Mouse (Mus musculus): ENCODE data around the gene Kif3c. TPM values are rescaled to one million over a fixed set of nuclear protein-coding genes. Genes with fewer than 3 reads are reported as not detected.

The Kif3c gene
- polyA plus RNA-seq, 1 experiment from 2014 or later: 66.9 TPM

DNA sequence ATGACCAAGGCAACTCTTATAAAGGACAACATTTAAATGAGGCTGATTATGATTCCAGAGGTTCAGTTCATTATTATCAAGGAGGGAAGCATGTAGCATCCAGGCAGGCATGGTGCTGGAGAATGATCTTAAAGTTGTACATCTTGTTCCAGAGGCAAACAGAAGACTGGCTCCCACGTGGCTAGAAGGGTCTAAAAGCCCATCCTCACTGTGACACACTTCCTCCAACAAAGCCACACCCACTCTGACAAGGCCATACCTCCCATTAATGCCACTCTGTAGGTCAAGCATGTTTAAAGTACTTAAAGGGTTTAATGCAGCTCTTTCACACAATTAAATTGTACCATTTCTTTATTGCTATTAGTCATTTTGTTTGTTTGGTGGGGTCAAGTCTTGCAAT lies 68.8 kb downstream of the Kif3c start:
- Histone ChIP-seq H3K4me3 (ENCODE audit: low read depth, low read length) (no peak overlapping the region), H3K9me3 (ENCODE audit: control insufficient read depth, low read length) (no peaks in the 10 kb centered on the region), H3K27ac (ENCODE audit: low read depth, low read length) (no peak overlapping the region), H3K27me3 (ENCODE audit: control insufficient read depth, insufficient read depth, low read length) (no peaks in the 10 kb centered on the region), H3K4me2 (ENCODE audit: low read depth, low read length) (no peak overlapping the region), H3K9ac (replicated peaks; ENCODE audit: low read depth, low read length) (no peak overlapping the region), H3K4me1 (ENCODE audit: control insufficient read depth, insufficient read depth, low read length) (no peaks in the 10 kb centered on the region), H3K36me3 (ENCODE audit: control insufficient read depth, insufficient read depth, low read length) (no peaks in the 10 kb centered on the region)
- WGBS: 73% methylated on average over 1 of the region's 1 CpGs
- no peak for ATAC-seq (ENCODE audit: low read depth)

DNA sequence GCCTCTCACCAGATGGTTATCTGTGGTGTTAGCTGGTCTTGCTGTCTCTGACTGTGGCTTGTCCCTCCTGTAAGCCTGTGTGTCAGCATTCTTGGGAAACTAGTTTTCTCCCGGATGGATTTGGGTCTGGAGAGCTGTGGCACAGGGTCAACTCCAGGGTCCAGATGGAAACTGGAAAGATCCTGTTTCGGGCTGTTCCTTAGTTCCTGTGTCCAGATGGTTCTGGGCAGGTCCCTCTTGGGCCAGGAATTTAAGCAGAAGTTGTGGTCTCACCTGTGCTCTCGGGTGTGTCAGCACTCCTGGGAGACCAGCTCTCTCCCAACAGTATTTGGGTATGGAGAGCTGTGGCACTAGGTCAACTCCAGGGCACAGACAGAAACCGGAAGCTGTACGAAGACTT lies 71.5 kb downstream of the Kif3c start:
- Histone ChIP-seq H3K4me2 (ENCODE audit: low read depth, low read length) (no peak overlapping the region), H3K36me3 (ENCODE audit: control insufficient read depth, insufficient read depth, low read length) (no peaks in the 10 kb centered on the region), H3K9me3 (ENCODE audit: control insufficient read depth, low read length) (no peaks in the 10 kb centered on the region), H3K4me1 (ENCODE audit: control insufficient read depth, insufficient read depth, low read length) (no peaks in the 10 kb centered on the region), H3K27ac (ENCODE audit: low read depth, low read length) (no peak overlapping the region), H3K27me3 (ENCODE audit: control insufficient read depth, insufficient read depth, low read length) (no peaks in the 10 kb centered on the region), H3K4me3 (ENCODE audit: low read depth, low read length) (no peak overlapping the region), H3K9ac (replicated peaks; ENCODE audit: low read depth, low read length) (no peak overlapping the region)
- no peak for ATAC-seq (ENCODE audit: low read depth)
- WGBS: 94% methylated on average over 5 of the region's 5 CpGs

DNA sequence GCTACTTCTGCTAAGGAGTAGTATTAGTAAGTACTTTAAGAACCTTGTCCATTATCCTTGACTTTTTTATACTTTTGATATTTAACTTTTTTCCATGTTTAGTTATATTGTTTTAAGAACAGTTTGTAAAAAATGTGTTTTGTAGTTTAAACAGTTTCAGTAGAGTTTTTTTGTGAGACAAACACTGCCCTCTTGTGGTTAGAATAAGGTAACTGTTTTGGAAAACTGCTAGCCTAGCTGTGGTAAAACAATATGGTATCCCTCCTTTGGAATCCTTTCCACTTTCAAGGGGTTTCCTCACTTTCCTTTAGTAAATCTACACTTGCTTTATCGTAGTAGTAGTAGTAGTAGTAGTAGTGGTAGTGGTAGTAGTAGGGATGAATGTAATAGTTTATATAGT lies 72.9 kb downstream of the Kif3c start:
- WGBS: 95% methylated on average over 1 of the region's 1 CpGs
- H3K36me3 ChIP-seq (ENCODE audit: control insufficient read depth, insufficient read depth, low read length): no peaks in the 10 kb centered on the region
- no peak overlapping the region for H3K4me2 ChIP-seq (ENCODE audit: low read depth, low read length)
- H3K4me3 ChIP-seq (ENCODE audit: low read depth, low read length): no peak overlapping the region
- no peaks in the 10 kb centered on the region for H3K27me3 ChIP-seq (ENCODE audit: control insufficient read depth, insufficient read depth, low read length)
- H3K9me3 ChIP-seq (ENCODE audit: control insufficient read depth, low read length): no peaks in the 10 kb centered on the region
- no peak overlapping the region for H3K27ac ChIP-seq (ENCODE audit: low read depth, low read length)
- H3K4me1 ChIP-seq (ENCODE audit: control insufficient read depth, insufficient read depth, low read length): no peaks in the 10 kb centered on the region
- H3K9ac ChIP-seq (replicated peaks; ENCODE audit: low read depth, low read length): no peak overlapping the region
- ATAC-seq (ENCODE audit: low read depth): no peak

DNA sequence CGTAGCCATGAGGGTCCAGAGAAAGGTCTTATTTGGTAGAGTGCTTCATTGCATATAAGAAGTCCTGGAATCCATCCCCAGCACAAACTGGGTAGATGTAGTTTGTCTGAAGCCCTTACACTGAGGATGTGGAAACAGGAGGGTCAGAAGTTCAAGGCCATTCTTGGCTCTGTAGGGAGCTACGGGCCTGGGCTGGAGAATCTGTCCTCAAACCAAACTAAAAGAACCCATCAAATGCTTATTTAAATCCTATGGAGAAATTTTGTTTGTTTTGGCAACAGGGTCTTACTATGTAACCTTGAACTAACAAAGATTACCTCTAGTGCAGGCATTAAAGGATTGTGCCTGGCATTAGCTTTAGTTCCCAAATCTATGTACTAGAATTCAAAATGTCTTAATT lies 76.0 kb downstream of the Kif3c start:
- H3K27ac ChIP-seq (ENCODE audit: low read depth, low read length): no peak overlapping the region
- no peak overlapping the region for H3K4me2 ChIP-seq (ENCODE audit: low read depth, low read length)
- ATAC-seq (ENCODE audit: low read depth): no peak
- H3K4me1 ChIP-seq (ENCODE audit: control insufficient read depth, insufficient read depth, low read length): no peaks in the 10 kb centered on the region
- no peaks in the 10 kb centered on the region for H3K9me3 ChIP-seq (ENCODE audit: control insufficient read depth, low read length)
- 87% methylated on average over 2 of the region's 2 CpGs for WGBS
- H3K4me3 ChIP-seq (ENCODE audit: low read depth, low read length): no peak overlapping the region
- no peaks in the 10 kb centered on the region for H3K36me3 ChIP-seq (ENCODE audit: control insufficient read depth, insufficient read depth, low read length)
- no peak overlapping the region for H3K9ac ChIP-seq (replicated peaks; ENCODE audit: low read depth, low read length)
- no peaks in the 10 kb centered on the region for H3K27me3 ChIP-seq (ENCODE audit: control insufficient read depth, insufficient read depth, low read length)

- WGBS: 93% methylated on average over 5 of the region's 5 CpGs
- no peak for ATAC-seq (ENCODE audit: low read depth)
- Histone ChIP-seq H3K4me2 (ENCODE audit: low read depth, low read length) (no peak overlapping the region), H3K4me3 (ENCODE audit: low read depth, low read length) (no peak overlapping the region), H3K27ac (ENCODE audit: low read depth, low read length) (no peak overlapping the region), H3K9ac (replicated peaks; ENCODE audit: low read depth, low read length) (no peak overlapping the region), H3K4me1 (ENCODE audit: control insufficient read depth, insufficient read depth, low read length) (no peaks in the 10 kb centered on the region), H3K27me3 (ENCODE audit: control insufficient read depth, insufficient read depth, low read length) (no peaks in the 10 kb centered on the region), H3K36me3 (ENCODE audit: control insufficient read depth, insufficient read depth, low read length) (no peaks in the 10 kb centered on the region), H3K9me3 (ENCODE audit: control insufficient read depth, low read length) (no peaks in the 10 kb centered on the region)
Observed at GRCm38 (mm10) chr12:3441361-3441760, 76.4 kb downstream of the Kif3c start.

DNA sequence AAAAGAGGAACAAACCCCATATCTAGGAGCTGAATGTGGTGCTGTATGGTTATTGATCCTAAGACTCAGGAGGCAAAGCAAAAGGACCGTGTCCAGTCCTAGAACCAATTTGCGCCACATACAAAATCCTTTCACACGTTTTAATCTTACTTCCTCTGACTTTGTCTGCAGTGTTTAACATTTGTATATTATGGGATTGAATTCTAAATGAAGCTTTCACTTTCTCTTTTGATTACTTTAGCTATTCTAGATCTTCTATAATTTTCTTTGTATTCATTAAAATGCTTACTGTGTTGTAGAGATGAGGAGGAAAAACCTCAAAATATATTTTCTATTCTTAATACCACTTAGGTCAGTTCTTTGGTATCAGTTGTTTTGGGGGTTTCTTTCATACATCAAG lies 88.6 kb downstream of the Kif3c start:
- WGBS: 97% methylated on average over 3 of the region's 3 CpGs
- no peak for ATAC-seq (ENCODE audit: low read depth)
- H3K4me1 ChIP-seq (ENCODE audit: control insufficient read depth, insufficient read depth, low read length): no peaks in the 10 kb centered on the region
- no peaks in the 10 kb centered on the region for H3K9me3 ChIP-seq (ENCODE audit: control insufficient read depth, low read length)
- no peak overlapping the region for H3K4me2 ChIP-seq (ENCODE audit: low read depth, low read length)
- H3K9ac ChIP-seq (replicated peaks; ENCODE audit: low read depth, low read length): no peak overlapping the region
- H3K27me3 ChIP-seq (ENCODE audit: control insufficient read depth, insufficient read depth, low read length): no peaks in the 10 kb centered on the region
- peaks cover 2% of the 10 kb centered on the region for H3K36me3 ChIP-seq (ENCODE audit: control insufficient read depth, insufficient read depth, low read length)
- no peak overlapping the region for H3K4me3 ChIP-seq (ENCODE audit: low read depth, low read length)
- H3K27ac ChIP-seq (ENCODE audit: low read depth, low read length): no peak overlapping the region

Other genes with a start within 250 kb of the Kif3c start
- gene Rab10, start 55.2 kb upstream of the Kif3c start, polyA plus RNA-seq (2014; fragmentation: Nextera tagmentation; extraction: Ambion mirVana): 157 and 179 TPM in 2 replicates
- 14.7 and 15.3 TPM in 2 replicates for gene Asxl2, start 61.7 kb downstream of the Kif3c start, polyA plus RNA-seq (2014; fragmentation: Nextera tagmentation; extraction: Ambion mirVana)
- gene Dtnb, start 207.2 kb downstream of the Kif3c start, polyA plus RNA-seq (2014; fragmentation: Nextera tagmentation; extraction: Ambion mirVana): 63.4 and 72.6 TPM in 2 replicates

Measured in neural tube, embryonic 14.5 days (tissue).